Mouse (Mus musculus) MEL (cell line): ENCODE data around the gene Entpd7. TPM values are rescaled to one million over a fixed set of nuclear protein-coding genes. Genes with fewer than 3 reads are reported as not detected.

Experiments
- DNase-seq: peaks from one replicate; pipeline ENCODE4 v3.0.0; 2011; ENCODE audit warnings: low read depth, low spot score
- H3K27ac ChIP-seq: 2 replicates; pipeline ENCODE4 v1.5.1; 2012; ENCODE audit warnings: low read depth, mild to moderate bottlenecking, control low read depth, low read length, moderate library complexity; ENCODE audit not compliant: control insufficient read depth
- H3K27me3 ChIP-seq, 2 experiments: fragments of 150-350 bp in 1 of 2; sonication (generic) in 1 of 2; 2 replicates each; pipeline ENCODE4 v1.6.1; 2012; ENCODE audit warnings: low read length in 2 of 2, mild to moderate bottlenecking in 2 of 2, improper control_type of control experiment in 1 of 2, moderate library complexity in 1 of 2; ENCODE audit not compliant: insufficient read depth in 2 of 2, control insufficient read depth in 1 of 2
- H3K36me3 ChIP-seq, 2 experiments: 2 replicates each; pipeline ENCODE4 v1.6.1; 2012 to 2014; ENCODE audit warnings: low read length in 2 of 2, improper control_type of control experiment in 1 of 2, inconsistent platforms in 1 of 2, mild to moderate bottlenecking in 1 of 2; ENCODE audit not compliant: insufficient read depth in 2 of 2, control insufficient read depth in 1 of 2
- H3K4me1 ChIP-seq, 2 experiments: fragments of 150-350 bp in 1 of 2; sonication (generic) in 1 of 2; 2 replicates each; pipeline ENCODE4 v1.6.1; 2012; ENCODE audit warnings: low read length in 2 of 2, improper control_type of control experiment in 1 of 2, mild to moderate bottlenecking in 1 of 2; ENCODE audit not compliant: insufficient read depth in 2 of 2, control insufficient read depth in 1 of 2
- H3K4me3 ChIP-seq, 2 experiments: fragments of 150-350 bp in 1 of 2; sonication (generic) in 1 of 2; 2 replicates each; pipeline ENCODE4 v1.5.1; 2012; ENCODE audit warnings: low read depth in 2 of 2, low read length in 2 of 2, mild to moderate bottlenecking in 2 of 2, moderate library complexity in 2 of 2, control low read depth in 1 of 2, improper control_type of control experiment in 1 of 2; ENCODE audit not compliant: control insufficient read depth in 1 of 2, insufficient read depth in 1 of 2
- H3K79me2 ChIP-seq: 2 replicates; pipeline ENCODE4 v1.6.1; 2012; ENCODE audit warnings: mild to moderate bottlenecking, low read length, moderate library complexity; ENCODE audit not compliant: control insufficient read depth, poor library complexity, insufficient read depth
- H3K9ac ChIP-seq: 2 replicates; pipeline ENCODE4 v1.6.1; 2012; ENCODE audit warnings: low read depth, mild to moderate bottlenecking, control low read depth, low read length, moderate library complexity; ENCODE audit not compliant: control insufficient read depth, poor library complexity, severe bottlenecking
- H3K9me3 ChIP-seq: fragments of 150-350 bp; sonication (generic); replicated peaks from 2 replicates; pipeline ENCODE4 v1.6.1; 2012; ENCODE audit warnings: mild to moderate bottlenecking, low read length, improper control_type of control experiment, moderate library complexity; ENCODE audit not compliant: insufficient read depth
- BHLHE40 ChIP-seq: IDR thresholded peaks from 2 replicates; pipeline ENCODE4 v1.6.1; 2012; ENCODE audit warnings: low read depth, mild to moderate bottlenecking, inconsistent platforms, low read length, improper control_type of control experiment, borderline replicate concordance
- CHD1 ChIP-seq: IDR thresholded peaks from 2 replicates; pipeline ENCODE4 v1.6.1; 2012; ENCODE audit warnings: low read depth, mild to moderate bottlenecking, inconsistent platforms, low read length, improper control_type of control experiment
- CTCF ChIP-seq, 3 experiments: IDR thresholded peaks in 2 of 3; conservative IDR thresholded peaks in 1 of 3; 2 replicates each; pipeline ENCODE4 v1.5.1; 2011 to 2012; ENCODE audit warnings: low read length in 3 of 3, low read depth in 2 of 3, mild to moderate bottlenecking in 2 of 3, improper control_type of control experiment in 1 of 3, inconsistent platforms in 1 of 3, mixed read lengths in 1 of 3, moderate library complexity in 1 of 3; ENCODE audit not compliant: control insufficient read depth in 1 of 3, insufficient read depth in 1 of 3, poor library complexity in 1 of 3, severe bottlenecking in 1 of 3
- EP300 ChIP-seq, 2 experiments: IDR thresholded peaks; 2 replicates each; pipeline ENCODE4 v1.6.1; 2011; ENCODE audit warnings: improper control_type of control experiment in 2 of 2, low read length in 2 of 2, low read depth in 1 of 2, mild to moderate bottlenecking in 1 of 2
- JUND ChIP-seq: IDR thresholded peaks from 2 replicates; pipeline ENCODE4 v1.6.1; 2011; ENCODE audit warnings: low read depth, mild to moderate bottlenecking, improper control_type of control experiment, low read length
- KAT2A ChIP-seq: conservative IDR thresholded peaks from 2 replicates; pipeline ENCODE4 v1.6.1; 2012; ENCODE audit warnings: low read depth, low read length, improper control_type of control experiment, inconsistent platforms
- MAFK ChIP-seq: IDR thresholded peaks from 2 replicates; pipeline ENCODE4 v1.6.1; 2011; ENCODE audit warnings: low read depth, mild to moderate bottlenecking, low read length, improper control_type of control experiment, borderline replicate concordance
- MAX ChIP-seq: IDR thresholded peaks from 2 replicates; pipeline ENCODE4 v1.6.1; 2011; ENCODE audit warnings: low read length, improper control_type of control experiment
- MEF2A ChIP-seq: IDR thresholded peaks from 2 replicates; pipeline ENCODE4 v1.6.1; 2014; ENCODE audit warnings: low read depth, mild to moderate bottlenecking, inconsistent platforms, low read length, improper control_type of control experiment; ENCODE audit not compliant: poor library complexity, insufficient replicate concordance, severe bottlenecking; ENCODE audit errors: extremely low read depth
- MXI1 ChIP-seq: IDR thresholded peaks from 2 replicates; pipeline ENCODE4 v1.6.1; 2011; ENCODE audit warnings: mild to moderate bottlenecking, low read depth, low read length, improper control_type of control experiment
- POLR2AphosphoS5 ChIP-seq: IDR thresholded peaks from 2 replicates; pipeline ENCODE4 v1.6.1; 2012; ENCODE audit warnings: low read depth, borderline replicate concordance, mild to moderate bottlenecking, inconsistent platforms, low read length, moderate library complexity, mixed read lengths
- SMC3 ChIP-seq: IDR thresholded peaks from 2 replicates; pipeline ENCODE4 v1.6.1; 2011; ENCODE audit warnings: low read depth, low read length, improper control_type of control experiment
- TBP ChIP-seq: IDR thresholded peaks from 2 replicates; pipeline ENCODE4 v1.8.0; 2011; ENCODE audit warnings: low read depth, low read length, improper control_type of control experiment
- UBTF ChIP-seq: IDR thresholded peaks from 2 replicates; pipeline ENCODE4 v1.6.1; 2012; ENCODE audit warnings: low read depth, mild to moderate bottlenecking, inconsistent platforms, low read length, improper control_type of control experiment, moderate library complexity, borderline replicate concordance; ENCODE audit not compliant: insufficient read depth
- USF1 ChIP-seq: IDR thresholded peaks from 2 replicates; pipeline ENCODE4 v1.6.1; 2014; ENCODE audit warnings: low read depth, mild to moderate bottlenecking, inconsistent platforms, low read length, improper control_type of control experiment, moderate library complexity
- ZKSCAN1 ChIP-seq: IDR thresholded peaks from 2 replicates; pipeline ENCODE4 v1.6.1; 2012; ENCODE audit warnings: low read depth, mild to moderate bottlenecking, inconsistent platforms, low read length, improper control_type of control experiment, moderate library complexity
- ZNF384 ChIP-seq: IDR thresholded peaks from 2 replicates; pipeline ENCODE4 v1.6.1; 2012; ENCODE audit warnings: low read depth, mild to moderate bottlenecking, inconsistent platforms, low read length, improper control_type of control experiment
- polyA plus RNA-seq, 2 experiments: library from polyadenylated mRNA; stranded (reverse) in 1 of 2; unstranded in 1 of 2; fragments of >175 nt in 1 of 2; fragments of >200 nt in 1 of 2; gene quantifications; 2 replicates each; pipeline versions ENCODE4 v1.2.1 to v1.2.4; 2012; ENCODE audit warnings: low replicate concordance in 2 of 2, low read depth in 1 of 2; ENCODE audit not compliant: insufficient read length in 2 of 2, insufficient read depth in 1 of 2, missing spikeins in 1 of 2
- total RNA-seq: library from RNA; depleted of rRNA; stranded (reverse); fragments of 300-350 nt; gene quantifications from 2 replicates; pipeline ENCODE4 v1.2.3, GENCODE M21; 2012

Gene Entpd7
- total and polyA plus RNA-seq, 3 experiments = 4.2 to 7.7 TPM; not detected in 1

- TF ChIP-seq EP300 (IDR thresholded peaks at IDR 0.05; ENCODE audit: low read depth in 1 of 2, low read length in 2 of 2) (peak; percentile 90 to 93), CTCF (IDR thresholded peaks at IDR 0.05 in 2 of 3, conservative IDR thresholded peaks at IDR 0.05 in 1 of 3; ENCODE audit: control insufficient read depth in 1 of 3, insufficient read depth in 1 of 3, low read depth in 2 of 3, low read length in 3 of 3, poor library complexity in 1 of 3, severe bottlenecking in 1 of 3) (no peak), USF1 (no peak; the same call in 1 of the 2 replicates), ZNF384 (peak; percentile 98)
Measured at GRCm38 (mm10) chr19:43711159-43711916, 21.9 kb downstream of the Entpd7 start (continued).

- peaks cover 0 to 17% of the 10 kb centered on the region in 2 experiments; a peak in 2 of 4 replicates for H3K36me3 ChIP-seq
- H3K79me2 ChIP-seq = no peaks in the 10 kb centered on the region; the same call in 1 of the 2 replicates
- no peak overlapping the region for H3K27ac ChIP-seq
- no peak overlapping the region for H3K4me3 ChIP-seq
- no peaks in the 10 kb centered on the region for H3K9me3 ChIP-seq
- DNase-seq = peak; percentile 29
- TF ChIP-seq MXI1 (0 out of 2 replicates have a peak, but pooled peaks have one; percentile 3), ZKSCAN1 (0 out of 2 replicates have a peak, but pooled peaks have one; percentile 3), TBP (no peak)
- TF ChIP-seq, all 39 proteins: peak for 2
- Histone ChIP-seq H3K27me3 (no peaks in the 10 kb centered on the region), H3K9ac (no peak overlapping the region), H3K4me1 (peaks cover 7 to 16% of the 10 kb centered on the region in 2 experiments)
Measured at GRCm38 (mm10) chr19:43711971-43712370, 22.5 kb downstream of the Entpd7 start.

- no peaks in the 10 kb centered on the region for H3K36me3 ChIP-seq
Measured at GRCm38 (mm10) chr19:43720061-43720460, 30.6 kb downstream of the Entpd7 start.

More at GRCm38 (mm10) chr19:43720061-43720460, 30.6 kb downstream of the Entpd7 start:
- no peak overlapping the region for H3K9ac ChIP-seq
- no peaks in the 10 kb centered on the region for H3K4me1 ChIP-seq
- no peak overlapping the region for H3K27ac ChIP-seq
- no peak for DNase-seq
- no peak overlapping the region for H3K4me3 ChIP-seq
- TF ChIP-seq SMC3 (no peak), CHD1 (no peak), MEF2A (no peak), BHLHE40 (no peak), JUND (no peak), ZNF384 (no peak), POLR2AphosphoS5 (no peak), UBTF (no peak), EP300 (IDR thresholded peaks at IDR 0.05; ENCODE audit: low read depth in 1 of 2, low read length in 2 of 2) (no peak), MAFK (no peak), MAX (no peak), KAT2A (no peak)
- TF ChIP-seq, all 39 proteins: peak for 0
- no peaks in the 10 kb centered on the region for H3K27me3 ChIP-seq
- no peaks in the 10 kb centered on the region for H3K79me2 ChIP-seq
- H3K9me3 ChIP-seq = no peaks in the 10 kb centered on the region
